Mouse (Mus musculus) ES-E14 (cell line): ENCODE measurements around the gene Sparc. TPM values are rescaled to one million over a fixed set of nuclear protein-coding genes. Genes with fewer than 3 reads are reported as not detected.

Experiments
- DNase-seq: peaks from one replicate; pipeline ENCODE4 v3.0.0-alpha.2; 2013; ENCODE audit warnings: low read depth, low spot score
- H3K27ac ChIP-seq: 2 replicates; pipeline ENCODE4 v1.5.1; 2012; ENCODE audit warnings: low read depth, mild to moderate bottlenecking, low read length, moderate library complexity, mixed read lengths; ENCODE audit not compliant: poor library complexity, insufficient read depth, severe bottlenecking
- H3K36me3 ChIP-seq: 2 replicates; pipeline ENCODE4 v1.6.1; 2012; ENCODE audit warnings: mild to moderate bottlenecking, low read length, moderate library complexity, mixed read lengths; ENCODE audit not compliant: control insufficient read depth, poor library complexity, insufficient read depth, severe bottlenecking
- H3K4me1 ChIP-seq, 2 experiments: fragments of 150-350 bp in 1 of 2; sonication (generic) in 1 of 2; 2 replicates each; pipeline ENCODE4 v1.6.1; 2012; ENCODE audit warnings: low read length in 2 of 2, mild to moderate bottlenecking in 1 of 2, mixed read lengths in 1 of 2; ENCODE audit not compliant: control insufficient read depth in 2 of 2, insufficient read depth in 2 of 2, poor library complexity in 1 of 2
- H3K4me3 ChIP-seq, 2 experiments: fragments of 150-350 bp in 1 of 2; sonication (generic) in 1 of 2; 2 replicates each; pipeline ENCODE4 v1.5.1; 2012; ENCODE audit warnings: low read length in 2 of 2, low read depth in 1 of 2, mild to moderate bottlenecking in 1 of 2, mixed read lengths in 1 of 2; ENCODE audit not compliant: insufficient read depth in 1 of 2, poor library complexity in 1 of 2, severe bottlenecking in 1 of 2
- H3K9ac ChIP-seq: 2 replicates; pipeline ENCODE4 v1.6.1; 2012; ENCODE audit warnings: low read depth, mild to moderate bottlenecking, low read length, mixed read lengths; ENCODE audit not compliant: poor library complexity, insufficient read depth, severe bottlenecking
- H3K9me3 ChIP-seq: fragments of 150-350 bp; sonication (generic); 2 replicates; pipeline ENCODE4 v1.6.1; 2012; ENCODE audit warnings: low read depth, mild to moderate bottlenecking, low read length; ENCODE audit not compliant: control insufficient read depth, insufficient read depth
- CHD2 ChIP-seq: IDR thresholded peaks from 2 replicates; pipeline ENCODE4 v1.6.1; 2014; ENCODE audit warnings: mild to moderate bottlenecking, low read depth, low read length, inconsistent platforms
- HCFC1 ChIP-seq: IDR thresholded peaks from 2 replicates; pipeline ENCODE4 v1.6.1; 2012; ENCODE audit warnings: low read length, inconsistent platforms, borderline replicate concordance; ENCODE audit not compliant: insufficient read depth
- MAFK ChIP-seq: IDR thresholded peaks from 2 replicates; pipeline ENCODE4 v1.6.1; 2014; ENCODE audit warnings: mild to moderate bottlenecking, low read depth, low read length, inconsistent platforms; ENCODE audit not compliant: insufficient read depth
- ZC3H11A ChIP-seq: IDR thresholded peaks from 2 replicates; pipeline ENCODE4 v1.6.1; 2012; ENCODE audit warnings: low read depth, mild to moderate bottlenecking, inconsistent platforms, low read length, borderline replicate concordance
- ZNF384 ChIP-seq: IDR thresholded peaks from 2 replicates; pipeline ENCODE4 v1.6.1; 2012; ENCODE audit warnings: low read depth, low read length, inconsistent platforms
- in situ Hi-C, 2 experiments: fragments of 600-800 bp; cut with MboI; formaldehyde crosslinking; loops; one replicate each; pipeline ENCODE4 v1.15.1; 2025; ENCODE audit warnings: low sequenced_read_pairs in 2 of 2, inconsistent platforms in 1 of 2; ENCODE audit not compliant: unreplicated experiment in 2 of 2
- total RNA-seq: library from RNA; depleted of rRNA; stranded (reverse); fragments of 300-350 nt; gene quantifications from 2 replicates; pipeline ENCODE4 v1.2.3, GENCODE M21; 2012

Gene Sparc
- total RNA-seq, 1 experiment: 485 TPM

GRCm38 (mm10) chr11:55436089-55436488, 13.1 kb upstream of the Sparc start:
- H3K4me3 ChIP-seq: no peak overlapping the region
- no peaks in the 10 kb centered on the region for H3K36me3 ChIP-seq
- peaks cover 5 to 14% of the 10 kb centered on the region in 2 experiments; a peak in 3 of 4 replicates for H3K4me1 ChIP-seq
- H3K27ac ChIP-seq: no peak overlapping the region
- H3K9ac ChIP-seq: no peak overlapping the region
- no peaks in the 10 kb centered on the region for H3K9me3 ChIP-seq
- DNase-seq: no peak
- in situ Hi-C loops: no loop called here
- no peak for TF ChIP-seq CHD2
- no peak for TF ChIP-seq MAFK
- TF ChIP-seq HCFC1: no peak
- no peak for TF ChIP-seq ZC3H11A
- TF ChIP-seq ZNF384: no peak

DNA sequence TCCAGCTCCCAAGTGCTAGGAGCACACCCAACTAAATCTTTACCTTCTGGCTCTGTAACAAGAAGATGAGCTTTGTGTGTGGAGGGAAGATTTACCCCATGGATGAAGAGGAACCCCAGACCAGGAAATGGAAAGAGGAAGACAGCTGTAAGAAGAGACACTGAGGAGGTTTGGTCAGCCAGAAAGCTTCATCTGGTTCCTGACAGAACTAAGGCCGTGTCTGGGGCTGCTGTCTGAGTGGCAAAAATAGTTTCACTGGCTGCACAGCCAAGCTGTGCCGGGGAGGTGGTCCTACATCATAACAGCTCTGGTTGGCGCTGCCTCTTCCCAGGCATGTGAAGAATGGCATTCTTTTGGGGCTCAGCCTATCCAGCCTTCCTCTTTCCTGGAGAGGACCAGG, 10.0 kb upstream of the Sparc start:
- Histone ChIP-seq H3K27ac (no peak overlapping the region), H3K9me3 (no peaks in the 10 kb centered on the region), H3K4me1 (peaks cover under 1 to 7% of the 10 kb centered on the region in 2 experiments; a peak in 2 of 4 replicates), H3K4me3 (no peak overlapping the region), H3K36me3 (no peaks in the 10 kb centered on the region), H3K9ac (no peak overlapping the region)
- no peak for TF ChIP-seq CHD2
- TF ChIP-seq ZNF384: no peak
- no peak for TF ChIP-seq ZC3H11A
- TF ChIP-seq HCFC1: no peak
- no peak for TF ChIP-seq MAFK
- in situ Hi-C loops: no loop called here
- DNase-seq: no peak

DNA sequence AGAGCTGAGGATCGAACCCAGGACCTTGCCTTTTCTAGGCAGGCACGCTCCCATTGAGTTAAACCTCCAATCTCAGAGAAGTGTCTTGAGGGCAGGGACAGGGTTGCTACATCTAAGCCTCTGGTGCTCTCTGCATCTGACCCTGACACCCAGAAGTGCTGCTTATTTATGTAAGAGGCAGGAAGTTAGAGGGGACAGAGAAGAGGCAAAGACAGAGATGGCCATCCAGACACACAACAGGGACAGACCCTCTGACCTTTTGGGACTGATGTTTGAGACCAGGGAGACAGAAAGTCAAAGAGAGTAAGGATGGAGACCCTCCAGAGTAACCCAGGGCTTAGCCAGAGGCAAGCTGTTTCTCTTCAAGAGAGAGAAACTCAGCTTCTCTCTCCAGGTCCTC, 7.0 kb upstream of the Sparc start:
- Histone ChIP-seq H3K9me3 (no peaks in the 10 kb centered on the region), H3K4me3 (no peak overlapping the region), H3K27ac (no peak overlapping the region), H3K4me1 (peaks cover 5 to 6% of the 10 kb centered on the region in 2 experiments; a peak in 2 of 4 replicates), H3K9ac (no peak overlapping the region), H3K36me3 (no peaks in the 10 kb centered on the region)
- TF ChIP-seq CHD2 (no peak), HCFC1 (no peak), ZNF384 (no peak), ZC3H11A (no peak), MAFK (no peak)
- in situ Hi-C loops: no loop called here
- no peak for DNase-seq

GRCm38 (mm10) chr11:55428186-55429012, 5.4 kb upstream of the Sparc start:
- peaks cover 10 to 11% of the 10 kb centered on the region in 2 experiments; a peak in 2 of 4 replicates for H3K4me1 ChIP-seq
- peak; percentile 50 for DNase-seq
- H3K4me3 ChIP-seq: no peak overlapping the region
- no peaks in the 10 kb centered on the region for H3K36me3 ChIP-seq
- no peak overlapping the region for H3K9ac ChIP-seq
- in situ Hi-C loops: no loop called here
- H3K9me3 ChIP-seq: no peaks in the 10 kb centered on the region
- no peak overlapping the region for H3K27ac ChIP-seq
- TF ChIP-seq ZC3H11A: no peak
